8 mouse cellular contexts compared by ENCODE assay signal in the genomic region with DNA sequence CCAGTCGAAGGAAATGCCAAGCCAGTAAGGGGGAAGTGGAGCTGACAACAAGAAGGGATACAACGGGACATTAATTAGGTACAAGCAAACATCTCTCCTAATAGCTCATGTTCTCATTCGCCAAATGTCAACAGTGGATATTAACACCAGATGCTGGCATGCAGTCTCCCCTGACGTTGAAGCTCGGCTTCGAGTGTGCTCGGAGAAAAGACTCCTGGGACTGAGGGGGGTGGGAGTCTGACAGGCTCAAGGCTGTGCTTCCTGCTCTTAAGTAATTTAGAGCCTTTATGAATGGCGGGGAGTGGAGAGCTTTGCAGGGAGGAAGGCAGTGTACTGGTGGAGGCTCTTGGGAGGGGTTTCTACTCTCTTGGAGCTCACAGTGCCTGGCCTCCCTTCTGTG.
DNase-seq lines count a peak whose midpoint lies in the region; ATAC-seq lines count a peak whose summit lies in the region.

No protein-coding gene starts in this region.

- intact Hi-C loops in heart, postnatal 14 days (cut with DNase I) = no loop called here
- intact Hi-C loops in left cerebral cortex, postnatal 25 days (cut with DNase I) = no loop called here

- peak; percentile 97 for DNase-seq in heart, adult 11 months
- no peak for DNase-seq in heart, embryonic 10.5 days (ENCODE audit: low spot score)
- DNase-seq in forebrain, embryonic 11.5 days (ENCODE audit: low spot score) = peak; percentile 65
- peak; percentile 46 to 58 for DNase-seq in heart, postnatal 14 days
- peak; percentile 43 for DNase-seq in retina, embryonic 14.5 days (ENCODE audit: low spot score)
- no peak for DNase-seq in left cerebral cortex, postnatal 25 days (ENCODE audit: low spot score in 2 of 2)
- no peak for DNase-seq in left cerebral cortex, adult 18-20 months (ENCODE audit: low spot score in 2 of 2)

- no peak overlapping the region for H3K9ac ChIP-seq in forebrain, embryonic 11.5 days (ENCODE audit: low read length)
- no peak overlapping the region for H3K9ac ChIP-seq in limb, embryonic 15.5 days

- no peak overlapping the region for H3K27ac ChIP-seq in heart, embryonic 10.5 days
- no peak overlapping the region for H3K27ac ChIP-seq in forebrain, embryonic 11.5 days (ENCODE audit: low read depth, low read length)
- H3K27ac ChIP-seq in limb, embryonic 15.5 days = no peak overlapping the region

- no peaks in the 10 kb centered on the region for H3K36me3 ChIP-seq in heart, embryonic 10.5 days
- no peaks in the 10 kb centered on the region for H3K36me3 ChIP-seq in forebrain, embryonic 11.5 days (ENCODE audit: control insufficient read depth, insufficient read depth, low read length)
- H3K36me3 ChIP-seq in limb, embryonic 15.5 days = no peaks in the 10 kb centered on the region

- 26% methylated on average over 8 of the region's 8 CpGs for WGBS in heart, embryonic 10.5 days
- WGBS in forebrain, embryonic 11.5 days = 12% methylated on average over 8 of the region's 8 CpGs
- WGBS in limb, embryonic 15.5 days = 23% methylated on average over 8 of the region's 8 CpGs

- ATAC-seq in forebrain, embryonic 11.5 days (replicated peaks; ENCODE audit: low FRiP score) = 0 out of 2 replicates have a peak, but pooled peaks have one; percentile 19
- no peak for ATAC-seq in limb, embryonic 15.5 days (ENCODE audit: insufficient number of reproducible peaks, low FRiP score, low TSS enrichment, low read depth)

- no peak overlapping the region for H3K4me2 ChIP-seq in forebrain, embryonic 11.5 days (ENCODE audit: low read depth, low read length, severe bottlenecking)
- 0 out of 2 replicates have a peak overlapping the region, but pooled peaks have one; percentile 17 for H3K4me2 ChIP-seq in limb, embryonic 15.5 days

- H3K4me3 ChIP-seq in heart, embryonic 10.5 days = no peak overlapping the region
- no peak overlapping the region for H3K4me3 ChIP-seq in forebrain, embryonic 11.5 days (ENCODE audit: low read depth, low read length)
- no peak overlapping the region for H3K4me3 ChIP-seq in limb, embryonic 15.5 days

- peaks cover 24% of the 10 kb centered on the region for H3K4me1 ChIP-seq in heart, embryonic 10.5 days
- peaks cover 27% of the 10 kb centered on the region for H3K4me1 ChIP-seq in forebrain, embryonic 11.5 days (replicated peaks; ENCODE audit: control insufficient read depth, insufficient read depth, low read length)
- peaks cover 29% of the 10 kb centered on the region for H3K4me1 ChIP-seq in limb, embryonic 15.5 days

- H3K9me3 ChIP-seq in heart, embryonic 10.5 days = no peaks in the 10 kb centered on the region
- no peaks in the 10 kb centered on the region for H3K9me3 ChIP-seq in forebrain, embryonic 11.5 days (ENCODE audit: control insufficient read depth, low read length)
- H3K9me3 ChIP-seq in limb, embryonic 15.5 days = no peaks in the 10 kb centered on the region

- no peaks in the 10 kb centered on the region for H3K27me3 ChIP-seq in heart, embryonic 10.5 days (ENCODE audit: insufficient read depth, poor library complexity, severe bottlenecking)
- H3K27me3 ChIP-seq in forebrain, embryonic 11.5 days (ENCODE audit: control insufficient read depth, insufficient read depth, low read length) = peaks cover 7% of the 10 kb centered on the region; the same call in 1 of the 2 replicates
- no peaks in the 10 kb centered on the region for H3K27me3 ChIP-seq in limb, embryonic 15.5 days

Comparison
In these comparisons a context has a peak if more than half of its experiments do, and no peak if none do; other contexts are left out.
1. DNase-seq: peak in heart, adult 11 months (single experiment), forebrain, embryonic 11.5 days (single experiment), heart, postnatal 14 days (2 of 2) and retina, embryonic 14.5 days (single experiment); none in heart, embryonic 10.5 days (single experiment), left cerebral cortex, postnatal 25 days (0 of 2) and left cerebral cortex, adult 18-20 months (0 of 2).